Mouse (Mus musculus) myocyte (in vitro differentiated cells): ENCODE results near the gene AI481877.

Experiments
- CEBPB ChIP-seq: IDR thresholded peaks from 2 replicates; pipeline ENCODE4 v1.6.1; 2011; ENCODE audit warnings: mild to moderate bottlenecking, moderate library complexity; ENCODE audit not compliant: poor library complexity, insufficient read depth, severe bottlenecking
- E2F4 ChIP-seq: IDR thresholded peaks from one replicate; pipeline ENCODE4 v1.6.1; 2011; ENCODE audit warnings: mild to moderate bottlenecking, control low read depth, moderate library complexity; ENCODE audit not compliant: insufficient read depth
- MAX ChIP-seq: IDR thresholded peaks from one replicate; pipeline ENCODE4 v1.6.1; 2011; ENCODE audit warnings: low read depth, mild to moderate bottlenecking, control low read depth
- MYOD1 ChIP-seq, 3 experiments: IDR thresholded peaks; one replicate each; pipeline ENCODE4 v1.6.1; 2011; ENCODE audit warnings: control low read depth in 2 of 3, low read depth in 2 of 3, mild to moderate bottlenecking in 2 of 3, moderate library complexity in 1 of 3; ENCODE audit not compliant: insufficient read length in 2 of 3, control insufficient read depth in 1 of 3
- MYOG ChIP-seq, 3 experiments: IDR thresholded peaks; one replicate each; pipeline ENCODE4 v1.6.1; 2011; ENCODE audit warnings: control low read depth in 2 of 3, low read depth in 2 of 3, mild to moderate bottlenecking in 2 of 3; ENCODE audit not compliant: insufficient read length in 2 of 3, control insufficient read depth in 1 of 3, insufficient read depth in 1 of 3
- POLR2A ChIP-seq: IDR thresholded peaks from one replicate; pipeline ENCODE4 v1.6.1; 2011; ENCODE audit warnings: low read depth, mild to moderate bottlenecking, control low read depth, moderate library complexity; ENCODE audit not compliant: insufficient read length
- POLR2AphosphoS2 ChIP-seq: IDR thresholded peaks from one replicate; pipeline ENCODE4 v1.6.1; 2011; ENCODE audit warnings: low read depth, control low read depth; ENCODE audit not compliant: insufficient read length
- TCF12 ChIP-seq: IDR thresholded peaks from one replicate; pipeline ENCODE4 v1.6.1; 2011; ENCODE audit warnings: mild to moderate bottlenecking, control low read depth; ENCODE audit not compliant: poor library complexity, insufficient read depth, severe bottlenecking
- TCF3 ChIP-seq: IDR thresholded peaks from one replicate; pipeline ENCODE4 v1.6.1; 2011; ENCODE audit warnings: low read depth, control low read depth; ENCODE audit not compliant: insufficient read length
- USF1 ChIP-seq: IDR thresholded peaks from one replicate; pipeline ENCODE4 v1.6.1; 2011; ENCODE audit warnings: low read depth, mild to moderate bottlenecking, control low read depth, moderate library complexity

- TF ChIP-seq POLR2A: no peak
- TF ChIP-seq USF1: no peak
- no peak for TF ChIP-seq TCF12
- no peak for TF ChIP-seq POLR2AphosphoS2
- TF ChIP-seq MYOG (IDR thresholded peaks at IDR 0.05; ENCODE audit: control insufficient read depth in 1 of 3, insufficient read depth in 1 of 3, insufficient read length in 2 of 3, low read depth in 2 of 3): no peak
- no peak for TF ChIP-seq MAX
- no peak for TF ChIP-seq TCF3
- TF ChIP-seq MYOD1 (IDR thresholded peaks at IDR 0.05; ENCODE audit: control insufficient read depth in 1 of 3, insufficient read length in 2 of 3, low read depth in 2 of 3): no peak
- TF ChIP-seq E2F4: no peak
- no peak for TF ChIP-seq CEBPB
Observed at GRCm38 (mm10) chr4:59057929-59058328, 80.9 kb downstream of the AI481877 start.
